Mouse (Mus musculus): ENCODE measurements around the gene Nyap1.
A peak's percentile ranks its signal among the peaks of the same experiment; 100 is the strongest.
"Not testable (repeated sequence)": the region's sequence is repeated elsewhere in the genome, so short reads cannot be mapped to it uniquely, and the experiment has no call there.

The Nyap1 gene

DNA sequence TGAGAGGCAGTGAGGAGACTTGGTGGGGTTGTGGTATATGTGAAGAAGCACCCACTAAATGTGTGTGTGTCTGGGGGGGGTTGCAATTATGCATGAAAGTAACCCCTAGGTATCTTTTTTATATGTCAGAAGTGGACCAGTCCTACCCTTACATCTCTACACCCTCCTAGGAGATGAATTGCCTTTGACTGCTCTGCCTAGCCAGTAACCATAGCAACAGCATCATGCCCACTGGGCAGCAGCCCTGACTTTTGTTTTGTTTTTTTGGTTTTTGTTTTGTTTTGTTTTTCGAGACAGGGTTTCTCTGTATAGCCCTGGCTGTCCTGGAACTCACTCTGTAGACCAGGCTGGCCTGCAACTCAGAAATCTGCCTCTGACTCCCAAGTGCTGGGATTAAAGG, 27.1 kb upstream of the Nyap1 start:
- DNase-seq (ENCODE audit: low read depth) = no peak

DNA sequence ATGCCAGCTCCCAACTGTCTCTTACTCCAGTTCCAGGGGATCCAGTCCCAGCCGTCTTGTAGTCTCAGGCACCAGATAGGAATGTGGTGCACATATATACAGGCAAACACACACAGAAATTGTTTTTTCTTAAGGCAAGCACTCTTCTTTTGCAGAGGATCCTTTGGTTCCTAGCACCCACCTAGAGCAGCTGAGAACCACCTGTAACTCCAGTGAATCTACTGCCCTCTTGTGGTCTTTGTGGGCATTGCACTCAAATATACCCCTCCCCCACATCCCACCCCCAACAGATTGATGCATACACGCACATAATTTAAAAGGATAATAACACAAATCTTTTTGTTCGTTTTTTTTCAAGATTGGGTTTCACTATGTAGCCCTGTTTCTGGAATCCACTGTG, 24.9 kb upstream of the Nyap1 start:
- DNase-seq (ENCODE audit: low read depth) = peak; percentile 83

DNA sequence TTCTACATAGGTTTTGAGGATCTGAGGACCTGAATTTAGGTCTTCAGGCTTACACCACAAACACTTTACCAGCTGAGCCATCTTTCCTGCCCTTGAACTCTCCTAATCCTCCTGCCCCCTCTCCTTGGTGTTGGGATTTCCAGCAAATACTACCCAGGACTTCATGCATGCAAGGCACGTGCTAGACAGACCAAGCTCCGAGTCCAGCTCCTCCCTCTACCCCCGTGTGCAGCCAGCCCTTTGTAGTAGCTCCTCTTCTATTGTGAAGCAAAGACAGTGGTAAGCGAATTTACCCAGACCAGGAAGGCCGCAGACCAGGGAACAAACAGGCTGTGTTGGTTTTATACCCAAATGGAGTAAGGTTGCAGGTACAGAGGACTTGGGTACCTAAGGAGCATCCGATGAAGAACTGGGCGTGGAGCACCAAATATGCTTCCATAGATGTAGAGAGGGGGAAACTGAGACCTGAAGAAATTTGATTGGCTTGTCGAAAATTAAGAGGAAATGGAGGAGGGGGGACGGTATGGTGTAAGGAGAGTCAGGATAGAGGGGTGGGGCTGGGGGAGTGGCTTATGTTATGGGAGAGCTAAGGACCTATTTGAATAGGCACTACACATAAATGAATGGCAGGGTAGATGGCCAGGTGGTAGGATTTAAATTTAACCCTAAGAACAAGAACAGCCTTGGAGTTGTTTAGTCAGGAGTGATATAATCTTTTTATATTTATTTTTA, 23.4 kb upstream of the Nyap1 start:
- DNase-seq (ENCODE audit: low read depth) = no peak

DNA sequence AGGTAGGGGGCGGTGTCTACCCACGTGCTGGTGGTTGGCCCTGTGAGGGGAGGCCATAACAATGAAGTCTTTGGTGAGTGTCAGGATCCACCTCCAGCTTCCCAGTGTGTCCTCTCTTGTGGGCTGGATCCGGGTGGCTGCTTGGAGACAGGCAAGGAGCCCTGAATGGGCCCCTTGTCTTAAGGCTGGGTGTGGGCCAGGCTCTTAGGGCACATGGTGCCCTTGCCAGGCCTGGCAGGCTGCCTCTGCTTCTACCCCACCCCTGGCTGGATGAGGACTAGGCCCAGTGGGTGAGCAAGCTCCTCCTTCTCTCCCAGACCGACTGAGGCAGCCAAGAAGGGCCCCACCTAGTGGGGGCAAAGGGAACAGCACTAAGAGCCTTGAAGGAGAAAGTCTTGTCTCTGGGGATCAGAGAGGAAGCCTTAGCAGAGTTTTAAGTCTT, 18.6 kb upstream of the Nyap1 start:
- DNase-seq (ENCODE audit: low read depth) = peak; percentile 91

DNA sequence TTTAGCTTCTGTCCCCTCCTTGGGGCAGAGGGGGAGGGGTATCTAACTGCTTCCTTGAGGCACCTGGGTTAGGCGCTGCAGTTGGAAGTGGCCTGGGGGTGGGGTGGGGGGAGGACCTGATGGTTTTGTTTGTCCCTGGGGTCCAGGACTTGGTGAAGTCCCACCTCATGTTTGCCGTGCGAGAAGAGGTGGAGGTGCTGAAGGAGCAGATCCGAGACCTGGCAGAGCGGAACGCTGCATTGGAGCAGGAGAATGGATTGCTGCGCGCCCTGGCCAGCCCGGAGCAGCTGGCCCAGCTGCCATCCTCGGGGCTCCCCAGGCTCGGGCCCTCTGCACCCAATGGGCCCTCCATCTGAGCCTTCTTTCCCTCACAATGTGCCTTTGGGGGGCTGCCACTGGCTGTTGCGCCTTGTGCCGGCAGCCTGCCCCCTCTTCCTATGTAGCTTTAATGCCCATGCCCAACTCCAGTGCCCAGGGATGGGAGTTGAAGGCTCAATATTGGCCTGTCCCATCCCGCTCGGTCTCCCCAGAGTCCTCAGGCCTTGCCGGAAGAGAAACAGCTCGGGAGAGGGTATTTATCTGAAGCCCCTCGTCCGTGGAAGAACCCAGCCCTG, 17.6 kb upstream of the Nyap1 start:
- DNase-seq (ENCODE audit: low read depth) = no peak

DNA sequence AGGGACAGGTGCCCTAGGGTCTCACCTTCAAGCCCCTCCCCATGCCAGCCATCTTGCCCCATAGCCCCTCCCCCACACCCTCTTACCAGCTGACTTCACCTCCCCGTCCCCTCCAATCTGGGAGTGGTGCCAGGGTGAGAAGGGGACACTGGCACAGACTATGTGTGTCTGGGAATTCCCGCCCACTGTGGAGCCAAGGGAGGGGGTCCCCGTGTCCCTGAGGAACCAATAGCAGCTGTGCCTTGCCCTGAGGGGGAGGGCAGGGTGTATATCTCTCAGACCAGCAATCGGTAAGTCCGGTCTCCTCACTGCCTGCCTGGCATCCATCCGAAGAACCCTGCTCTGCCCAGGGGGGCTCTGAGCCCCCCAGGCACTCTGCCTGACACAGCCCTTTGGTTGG, 16.5 kb upstream of the Nyap1 start:
- DNase-seq (ENCODE audit: low read depth) = no peak

DNA sequence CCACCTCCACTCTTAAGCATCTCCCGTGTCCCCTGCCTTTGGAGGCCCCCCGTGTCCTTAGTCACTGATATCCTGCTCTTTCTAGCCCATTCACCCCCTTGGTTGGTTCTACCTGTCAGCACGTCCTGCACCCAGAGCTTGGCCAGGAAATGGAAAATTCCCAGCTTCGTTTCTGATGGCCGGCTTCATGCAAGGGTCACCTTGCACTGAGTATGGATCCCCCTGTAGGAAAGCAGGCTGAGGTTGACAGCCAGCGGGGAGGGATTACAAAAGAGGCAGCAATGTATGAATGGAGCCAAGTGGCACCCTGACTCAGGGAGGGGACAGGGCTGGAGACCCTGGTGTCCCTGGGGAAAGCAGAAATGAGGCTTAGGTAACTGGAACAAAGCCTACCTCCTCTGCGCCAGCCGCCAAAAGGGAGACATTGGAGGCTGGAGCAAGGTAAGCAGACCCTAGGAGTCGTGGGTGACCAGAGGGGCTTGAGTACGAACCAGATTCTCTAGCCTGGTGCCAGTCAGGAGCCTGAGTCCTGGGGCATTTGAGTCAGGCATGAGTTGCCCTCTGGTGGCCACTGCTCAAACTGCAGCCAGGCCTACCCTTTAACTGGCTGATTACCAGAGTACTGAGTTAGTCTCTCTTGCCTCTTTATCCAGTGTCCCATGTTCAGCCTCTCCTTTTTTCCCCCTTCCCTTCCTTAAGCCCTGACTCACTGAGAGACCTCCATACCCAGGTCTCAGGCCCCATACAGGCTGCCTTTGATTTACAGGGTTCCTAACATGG, 15.7 kb upstream of the Nyap1 start:
- DNase-seq (ENCODE audit: low read depth) = peak; percentile 92

DNA sequence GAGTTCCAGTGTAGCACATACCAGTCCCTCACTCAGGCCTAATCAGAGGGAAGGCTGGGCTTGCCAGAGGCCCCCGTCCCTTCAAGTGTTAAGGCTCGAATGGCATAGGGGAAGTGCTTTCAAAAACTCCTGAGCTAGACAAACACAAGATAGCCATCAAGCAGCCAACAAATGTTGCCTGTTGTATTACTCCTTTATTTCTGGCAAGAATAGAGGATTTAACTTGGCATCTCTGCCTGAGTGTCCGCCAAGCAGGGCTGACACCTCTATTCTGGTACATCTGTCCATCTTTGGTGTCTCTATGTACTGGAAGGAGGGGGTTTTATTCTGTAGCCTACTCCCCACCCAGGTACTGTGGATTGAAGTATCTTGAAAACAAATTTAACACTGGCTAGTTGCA, 14.7 kb upstream of the Nyap1 start:
- no peak for DNase-seq (ENCODE audit: low read depth)

DNA sequence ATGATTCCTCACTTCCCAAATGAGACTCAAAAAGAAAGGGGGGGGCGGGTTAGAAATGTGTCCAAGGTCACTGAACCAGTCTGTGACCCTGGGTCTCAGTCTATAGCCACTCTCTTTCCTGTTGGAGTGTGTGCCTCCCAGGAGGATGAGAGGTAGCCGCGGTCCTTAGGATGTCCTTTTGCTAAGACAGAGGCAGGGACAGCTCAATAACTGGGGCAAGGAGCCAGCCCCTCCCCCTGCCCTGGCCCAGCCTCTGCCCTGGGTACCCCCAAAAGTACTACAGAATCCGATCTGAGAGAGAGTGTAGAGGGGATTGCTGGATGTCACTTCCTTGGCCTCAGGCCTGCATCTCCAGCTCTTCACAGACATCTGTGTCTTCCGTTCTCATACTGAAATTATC, 14.0 kb upstream of the Nyap1 start:
- no peak for DNase-seq (ENCODE audit: low read depth)

DNA sequence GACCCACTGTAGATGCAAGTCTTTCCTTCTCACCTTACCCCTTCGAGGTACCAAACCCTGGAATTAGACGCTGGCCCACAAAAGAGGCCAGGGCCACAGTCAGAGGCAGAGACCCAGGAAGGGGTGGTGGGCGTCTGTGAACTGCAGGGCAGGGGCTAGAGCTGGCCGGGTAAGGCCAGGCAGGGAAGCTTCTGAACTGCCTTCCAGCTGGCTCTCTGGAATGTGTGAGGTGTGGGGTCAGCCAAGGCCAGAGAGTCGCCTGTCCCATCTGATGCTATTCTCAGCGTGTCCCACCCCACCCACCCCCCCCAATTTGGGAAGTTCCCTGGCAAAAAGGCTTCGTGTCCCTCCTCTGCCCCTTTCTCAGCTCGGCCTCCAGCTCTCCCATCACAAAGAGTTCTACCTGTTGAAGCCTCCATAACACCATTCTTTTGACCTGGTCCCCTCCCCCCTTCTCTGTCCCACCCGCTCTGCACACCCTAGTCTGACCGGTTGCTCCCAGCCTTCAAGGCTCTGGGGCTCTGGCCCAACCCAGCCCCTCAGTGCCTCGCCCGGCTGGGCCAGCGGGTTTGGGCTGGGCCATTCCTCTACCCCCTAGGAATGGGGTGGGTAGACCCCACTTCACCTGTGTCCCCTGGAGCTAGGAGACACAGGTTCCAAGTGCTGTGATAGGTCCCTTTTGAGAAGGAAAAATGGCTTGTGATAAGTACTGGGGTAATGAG, 11.9 kb upstream of the Nyap1 start:
- no peak for DNase-seq (ENCODE audit: low read depth)

DNA sequence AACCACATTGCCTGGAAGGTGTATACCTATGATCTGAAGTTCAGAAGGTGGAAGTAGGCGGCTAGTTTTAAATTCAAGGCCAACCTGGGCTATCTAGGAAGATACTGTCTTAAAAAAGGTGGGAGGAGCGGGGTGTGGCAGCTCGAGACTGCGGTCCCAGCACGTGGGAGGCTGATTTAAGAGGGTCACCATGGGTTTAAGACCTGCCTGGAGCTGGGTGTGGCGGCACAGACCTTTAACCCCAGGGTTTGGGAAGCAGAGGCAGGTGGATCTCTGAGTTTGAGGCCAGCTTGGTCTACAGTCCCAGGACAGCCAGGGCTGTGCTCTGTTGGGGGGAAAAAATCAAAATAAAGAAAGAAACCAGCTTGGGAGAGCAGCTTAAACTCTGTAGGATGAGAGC, 10.6 kb upstream of the Nyap1 start:
- DNase-seq (ENCODE audit: low read depth) = no peak

DNA sequence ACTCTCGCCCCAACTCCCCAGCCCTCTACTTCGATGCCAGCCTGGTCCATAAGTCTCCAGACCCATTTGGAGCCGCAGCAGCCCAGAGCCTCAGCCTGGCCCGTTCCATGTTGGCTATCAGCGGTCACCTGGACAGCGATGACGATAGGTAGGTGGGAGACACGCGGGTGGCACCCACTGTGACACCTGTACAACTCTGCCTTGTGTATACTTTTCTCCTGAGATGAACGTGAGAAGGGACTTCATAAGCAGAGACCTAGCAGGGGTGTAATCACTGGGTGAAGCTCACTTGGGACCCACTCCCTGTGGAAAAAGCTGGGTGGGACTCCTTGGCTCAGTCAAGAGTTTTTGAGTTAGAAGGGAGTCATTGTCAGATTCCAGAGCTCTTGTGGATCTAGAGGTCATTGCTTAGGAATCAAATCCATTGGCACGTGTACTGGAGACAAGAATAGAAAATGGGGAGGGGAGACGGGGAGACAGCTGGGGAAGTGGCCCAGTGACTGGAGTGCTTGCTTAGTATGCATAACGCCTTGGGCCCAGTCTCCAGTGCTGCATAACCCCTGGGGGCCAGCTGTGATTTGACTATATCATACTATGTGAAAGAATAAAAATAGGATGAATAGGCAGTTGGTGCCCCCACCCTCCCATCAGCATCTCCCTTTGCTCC, 9.9 kb upstream of the Nyap1 start:
- DNase-seq (ENCODE audit: low read depth) = no peak

DNA sequence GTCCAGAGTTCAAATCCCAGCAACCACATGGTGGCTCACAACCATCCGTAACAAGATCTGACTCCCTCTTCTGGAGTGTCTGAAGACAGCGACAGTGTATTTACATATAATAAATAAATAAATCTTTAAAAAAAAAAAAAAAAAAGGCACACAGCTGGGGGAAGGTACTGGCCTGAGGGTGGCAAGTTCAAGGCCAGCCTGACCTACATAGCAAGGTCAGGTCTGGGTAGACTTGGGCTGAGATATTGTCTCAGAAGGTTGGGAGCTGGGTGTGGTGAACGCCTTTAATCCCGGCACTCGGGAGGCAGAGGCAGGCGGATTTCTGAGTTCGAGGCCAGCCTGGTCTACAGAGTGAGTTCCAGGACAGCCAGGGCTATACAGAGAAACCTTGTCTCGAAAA, 8.8 kb upstream of the Nyap1 start:
- DNase-seq (ENCODE audit: low read depth) = not testable (repeated sequence)

DNA sequence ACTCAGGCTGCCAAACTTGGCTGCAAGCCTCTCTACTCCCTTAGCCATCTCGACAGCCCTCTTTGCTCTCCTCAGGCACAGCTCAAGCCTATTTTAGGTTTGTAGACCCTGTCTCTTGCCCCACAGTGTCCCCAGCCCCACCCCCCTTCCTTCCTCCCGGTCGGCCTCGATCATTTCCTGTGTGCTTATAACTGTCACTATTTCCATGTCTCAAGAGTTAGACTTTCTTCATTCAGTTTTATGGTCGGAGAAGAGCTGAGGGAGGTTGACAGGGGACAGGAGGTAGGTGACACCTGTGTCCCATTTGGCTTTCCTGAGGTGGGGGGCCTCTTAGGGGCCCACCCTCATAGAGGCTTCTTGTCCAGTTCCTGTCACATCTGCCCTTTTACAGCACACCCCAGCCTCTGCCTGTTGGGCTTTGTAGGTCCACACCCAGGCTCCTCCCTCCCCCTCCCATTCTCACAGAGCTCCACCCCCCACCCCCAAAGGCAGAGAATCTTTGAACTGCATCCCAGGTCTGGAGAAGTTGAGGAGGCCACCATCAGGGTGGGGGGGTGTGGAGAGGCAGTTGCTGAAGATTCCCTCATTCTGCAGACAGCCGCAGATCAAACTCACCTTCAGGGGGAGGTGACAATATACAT, 7.9 kb upstream of the Nyap1 start:
- DNase-seq (ENCODE audit: low read depth) = peak; percentile 77

DNA sequence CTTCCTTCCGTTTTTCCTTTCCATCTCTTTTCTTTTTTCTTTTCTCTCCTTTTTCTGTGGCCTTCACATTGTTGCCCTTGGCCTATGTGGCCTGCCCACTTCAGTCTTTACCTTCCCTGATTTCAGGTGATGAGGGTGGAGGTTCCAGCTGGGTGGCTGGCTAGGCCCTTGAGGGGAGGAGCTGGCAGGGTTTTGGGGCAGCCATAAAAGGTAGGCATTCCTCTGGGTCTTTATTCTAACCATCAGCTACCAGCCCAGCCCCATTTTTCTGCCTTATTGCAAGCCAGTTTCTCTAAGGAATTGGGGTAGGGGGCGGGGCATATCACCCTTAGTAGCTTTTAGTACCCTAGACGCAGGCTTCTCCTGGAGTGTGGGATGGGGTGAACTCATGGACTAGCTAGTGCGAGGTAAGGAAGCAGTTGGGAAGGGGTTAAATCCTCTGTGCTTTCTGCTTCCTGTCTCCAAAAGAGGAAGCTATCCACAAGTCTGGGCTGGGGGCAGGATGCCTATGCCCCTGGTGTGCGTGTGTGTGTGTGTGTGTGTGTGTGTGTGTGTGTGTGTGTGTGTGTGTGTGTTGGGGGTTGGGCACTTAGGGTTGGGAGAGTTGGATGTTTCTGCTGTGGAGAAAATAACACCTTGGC, 6.8 kb upstream of the Nyap1 start:
- peak; percentile 58 for DNase-seq (ENCODE audit: low read depth)

DNA sequence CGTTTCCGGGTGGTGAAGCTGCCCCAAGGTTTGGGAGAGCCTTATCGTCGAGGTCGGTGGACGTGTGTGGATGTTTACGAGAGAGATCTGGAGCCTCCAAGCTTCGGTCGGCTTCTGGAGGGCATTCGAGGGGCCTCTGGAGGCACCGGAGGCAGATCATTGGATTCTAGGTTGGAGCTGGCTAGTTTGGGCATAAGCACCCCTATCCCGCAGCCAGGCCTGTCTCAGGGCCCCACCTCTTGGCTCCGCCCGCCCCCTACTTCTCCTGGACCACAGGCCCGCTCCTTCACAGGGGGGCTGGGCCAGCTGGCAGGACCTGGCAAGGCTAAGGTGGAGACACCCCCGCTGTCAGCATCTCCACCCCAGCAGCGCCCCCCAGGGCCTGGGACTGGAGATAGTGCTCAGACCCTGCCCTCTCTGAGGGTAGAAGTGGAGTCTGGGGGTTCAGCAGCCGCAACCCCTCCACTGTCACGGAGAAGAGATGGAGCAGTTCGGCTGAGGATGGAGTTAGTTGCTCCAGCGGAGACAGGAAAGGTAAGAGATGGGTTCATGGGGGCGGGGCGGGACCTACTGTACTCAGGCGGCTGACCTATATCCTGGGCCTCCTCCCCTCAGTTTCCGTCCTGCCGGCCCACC, 6.0 kb upstream of the Nyap1 start:
- peak; percentile 82 for DNase-seq (ENCODE audit: low read depth)

DNA sequence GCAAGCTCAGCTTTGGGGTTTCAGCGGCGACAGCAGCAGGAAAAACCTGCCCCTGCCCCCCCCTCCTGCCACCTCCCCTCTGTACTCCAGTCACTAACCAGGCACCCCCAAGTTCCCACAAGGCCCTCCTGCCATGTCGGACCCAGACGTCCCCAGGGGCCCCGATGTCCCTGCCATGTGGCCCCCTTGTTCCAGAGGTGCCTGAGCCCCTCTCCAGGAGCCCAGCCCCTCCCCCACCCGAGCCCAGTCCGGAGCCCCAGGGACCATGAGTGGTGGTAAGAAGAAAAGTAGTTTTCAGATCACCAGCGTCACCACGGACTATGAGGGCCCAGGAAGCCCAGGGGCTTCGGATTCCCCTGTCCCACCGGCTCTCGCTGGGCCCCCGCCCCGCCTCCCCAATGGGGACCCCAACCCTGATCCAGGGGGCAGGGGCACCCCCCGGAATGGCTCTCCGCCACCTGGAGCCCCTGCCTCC, 5.5 kb upstream of the Nyap1 start:
- no peak for DNase-seq (ENCODE audit: low read depth)

DNA sequence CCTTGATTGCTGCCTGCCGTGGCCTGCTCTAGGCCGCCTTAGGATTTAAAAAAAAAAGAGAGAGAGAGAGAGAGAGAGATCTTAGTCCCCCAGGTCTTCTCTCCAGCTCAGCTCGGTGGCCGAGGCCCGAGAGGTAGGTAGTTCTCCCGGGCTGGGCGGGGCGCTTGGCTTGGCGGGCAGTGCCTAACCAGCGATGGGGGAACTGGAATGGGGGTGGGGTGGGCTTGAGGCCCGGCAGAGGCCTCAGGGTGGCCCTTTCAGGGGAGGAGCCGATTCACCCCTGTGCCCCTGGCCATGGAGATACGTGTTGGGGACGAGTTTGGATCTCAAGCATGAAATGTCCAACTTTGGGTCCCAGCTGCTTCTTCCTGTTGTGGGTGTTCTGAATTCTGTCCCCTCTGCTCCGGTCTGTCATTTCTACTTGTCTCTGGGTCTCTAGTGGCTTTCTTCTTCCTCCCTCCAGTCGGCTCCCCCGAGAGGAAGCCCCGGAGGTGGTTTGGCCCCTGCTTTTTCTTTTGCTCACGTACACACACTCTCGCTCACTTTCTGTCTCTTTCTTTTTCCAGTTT, 5.0 kb upstream of the Nyap1 start:
- peak; percentile 78 for DNase-seq (ENCODE audit: low read depth)

DNA sequence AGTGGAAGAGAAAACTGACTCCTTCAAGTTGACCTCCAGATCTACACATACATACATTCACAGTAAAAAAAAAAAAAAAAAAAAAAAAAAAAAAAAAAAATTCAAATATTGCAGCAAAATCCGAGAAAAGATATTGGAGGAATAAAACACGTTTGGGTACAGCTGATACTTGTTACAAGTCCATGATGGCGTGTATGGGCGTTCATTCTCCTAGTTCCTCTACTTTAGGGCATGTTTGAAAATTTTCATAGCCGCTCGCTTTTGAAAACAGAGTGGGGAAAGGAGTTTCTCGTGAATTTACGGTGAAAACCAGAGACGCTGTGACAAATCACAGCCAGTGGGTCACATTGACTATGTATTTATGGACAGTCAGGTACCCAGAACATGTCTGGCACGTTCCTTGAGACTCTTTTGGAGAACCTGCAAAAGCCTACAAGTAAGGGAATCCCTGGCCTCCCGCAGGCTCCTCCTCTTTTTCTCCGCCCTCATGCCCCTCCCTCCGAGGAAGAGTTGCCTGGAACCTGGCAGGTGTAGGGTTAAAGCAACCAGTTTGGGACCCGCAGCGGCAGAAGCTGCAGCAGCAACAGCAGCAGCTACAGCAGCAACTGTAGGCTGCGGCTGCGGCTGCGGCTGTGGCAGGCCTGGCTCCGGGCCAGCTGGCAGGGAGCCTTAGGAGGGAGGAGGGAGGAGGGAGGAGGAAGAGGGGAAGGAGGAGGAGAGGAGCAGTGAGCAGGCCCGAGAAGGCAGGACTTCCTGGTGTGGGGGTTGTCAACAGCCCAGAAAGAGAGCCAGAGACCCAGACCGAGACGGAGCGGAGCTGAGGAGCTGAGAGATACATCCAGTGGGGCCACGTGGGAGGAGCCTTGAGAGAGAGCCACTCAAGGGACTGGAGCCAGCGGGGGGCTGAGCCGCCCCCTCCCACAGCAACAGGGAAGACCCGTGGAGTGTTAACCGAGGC, 4.1 kb upstream of the Nyap1 start, which contains the start of gene Tsc22d4:
TSS of gene Tsc22d4 (plus strand) at position 517 of the 958 bp plus-strand sequence.
- DNase-seq (ENCODE audit: low read depth) = peak; percentile 93
